Mouse (Mus musculus): ENCODE results near the gene Mcm2.
A peak's percentile ranks its signal among the peaks of the same experiment; 100 is the strongest.

Mcm2 gene

DNA sequence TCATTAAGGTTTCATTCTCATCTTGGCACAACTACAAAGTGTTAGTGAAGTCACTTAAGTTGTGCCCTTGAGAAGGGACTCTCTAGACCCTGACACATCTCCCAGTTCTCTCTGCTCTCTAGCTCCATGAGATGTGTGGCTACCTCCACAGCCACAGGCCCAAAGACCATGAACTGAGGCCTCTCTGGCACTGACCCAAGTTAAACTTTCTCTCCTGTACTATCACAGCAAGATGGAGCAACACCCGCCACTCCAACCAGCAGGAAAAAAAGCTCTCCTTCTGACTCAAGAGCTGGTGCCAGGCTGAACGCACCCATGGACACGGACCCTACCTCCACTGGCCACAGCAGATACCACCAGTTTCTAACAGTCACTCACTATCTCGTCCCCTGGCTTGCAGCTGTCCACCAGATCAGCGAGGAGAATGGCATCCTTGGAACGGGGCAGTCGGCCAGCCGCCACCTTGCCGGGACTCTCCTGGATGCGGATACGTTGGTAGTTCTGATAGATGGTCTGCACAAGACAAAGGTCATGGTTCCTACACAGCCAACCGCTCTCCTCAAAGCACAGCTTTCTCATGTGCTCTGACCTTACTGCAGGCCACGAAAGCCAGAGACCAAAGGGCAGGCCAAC is 9.1 kb downstream of the Mcm2 start:
- DNase-seq (ENCODE audit: low spot score in 2 of 2) = no peak

DNA sequence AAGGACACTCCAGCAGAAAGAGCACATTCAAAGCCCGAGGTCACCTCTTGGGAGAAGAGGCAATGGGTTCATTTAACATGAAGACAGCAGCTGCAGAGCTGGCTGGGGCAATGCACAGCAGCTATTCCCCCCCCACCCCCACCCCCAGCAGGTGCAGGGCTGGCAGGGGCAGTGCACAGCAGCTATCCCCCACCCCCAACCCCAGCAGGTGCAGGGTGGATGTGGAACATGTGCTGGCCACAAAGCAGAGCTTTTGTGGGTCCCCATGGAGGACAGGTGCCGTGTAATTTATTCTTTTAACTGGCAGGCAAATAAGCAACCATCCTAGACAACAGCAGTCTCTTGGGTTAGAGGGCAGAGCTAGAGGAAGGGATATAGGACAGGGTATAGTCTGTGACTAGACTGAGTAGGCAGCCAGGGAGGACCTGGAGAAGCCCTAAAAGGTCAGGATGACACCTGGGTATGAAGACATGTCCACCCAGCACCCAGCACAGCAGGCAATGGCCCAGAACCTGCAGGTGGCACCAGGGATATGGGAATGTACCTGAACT is 12.1 kb downstream of the Mcm2 start:
- no peak for DNase-seq (ENCODE audit: low spot score in 2 of 2)

DNA sequence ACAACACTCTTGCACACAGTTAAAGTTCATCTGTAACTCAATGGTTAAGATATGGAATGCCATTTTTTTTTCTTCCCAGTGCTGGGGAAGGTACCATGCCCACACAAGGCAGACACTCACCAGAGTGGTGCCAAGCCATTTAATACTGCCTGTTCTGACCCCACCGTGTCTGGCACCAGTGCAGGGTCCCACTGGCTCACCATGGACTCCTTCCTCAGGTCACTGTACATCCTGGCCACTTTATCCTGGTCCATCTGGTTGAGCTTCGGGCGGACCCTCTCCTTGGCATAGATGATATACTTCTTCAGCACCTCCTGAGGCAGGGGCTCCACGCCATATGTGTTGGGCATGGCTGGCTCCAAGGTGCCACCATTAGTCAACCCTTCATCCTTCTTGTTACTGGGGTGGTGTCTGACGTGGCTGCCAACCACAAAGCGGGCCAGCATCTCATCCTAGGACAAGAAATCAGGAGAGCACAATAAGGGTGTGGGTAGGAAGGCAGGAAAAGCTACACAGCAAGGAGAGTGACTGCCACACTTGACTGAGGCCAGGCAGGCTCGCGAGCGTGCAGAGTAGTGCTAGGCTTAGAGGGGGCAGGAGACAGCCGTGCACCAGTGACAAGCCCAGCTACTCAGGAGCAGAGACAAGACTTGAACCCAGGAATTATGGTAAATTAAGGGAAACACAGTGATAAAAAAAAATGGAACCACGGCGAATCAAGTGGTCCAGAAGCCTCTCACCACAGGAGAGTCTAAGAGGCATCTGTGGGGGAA is 12.8 kb downstream of the Mcm2 start:
- no peak for DNase-seq (ENCODE audit: low spot score in 2 of 2)

DNA sequence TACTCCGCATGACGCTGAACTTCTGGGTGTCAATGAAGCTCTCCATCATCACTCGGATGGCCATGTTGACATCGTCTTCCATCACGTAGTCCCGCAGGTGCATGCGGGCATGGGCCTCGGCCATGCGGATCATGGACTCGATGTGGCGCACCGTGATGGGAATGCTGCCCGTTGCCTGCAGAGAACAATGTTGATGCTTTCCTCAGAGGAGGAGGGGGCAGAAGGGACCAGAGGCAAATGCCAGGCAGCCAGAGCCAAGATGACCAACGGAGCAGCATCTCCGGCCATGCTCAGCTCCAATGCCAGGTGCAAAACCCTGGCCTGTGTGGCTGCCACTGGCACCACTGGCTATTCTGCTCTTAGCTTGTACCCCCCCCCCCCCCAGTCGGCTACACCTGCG is 13.9 kb downstream of the Mcm2 start:
- DNase-seq (ENCODE audit: low spot score in 2 of 2) = no peak

DNA sequence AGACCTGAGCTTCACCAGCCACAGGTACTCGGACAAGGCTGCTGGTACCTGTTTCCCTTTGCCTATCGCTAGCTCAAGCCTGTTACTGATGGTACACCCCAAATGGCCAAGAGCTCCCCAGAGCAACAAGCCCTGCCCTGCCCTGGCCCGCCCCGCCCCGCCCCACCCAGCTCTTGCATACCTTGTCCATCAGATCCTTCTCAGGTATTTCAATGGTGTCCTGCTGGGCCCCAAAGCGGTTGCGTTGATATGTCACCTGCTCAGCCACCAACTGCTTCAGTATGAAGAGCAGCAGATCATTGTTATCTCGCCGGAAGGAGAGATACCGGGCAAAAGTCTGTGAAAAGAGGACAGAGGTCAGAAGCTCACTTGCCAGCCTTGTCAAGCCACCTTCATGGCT is 14.4 kb downstream of the Mcm2 start:
- DNase-seq (ENCODE audit: low spot score in 2 of 2) = no peak

DNA sequence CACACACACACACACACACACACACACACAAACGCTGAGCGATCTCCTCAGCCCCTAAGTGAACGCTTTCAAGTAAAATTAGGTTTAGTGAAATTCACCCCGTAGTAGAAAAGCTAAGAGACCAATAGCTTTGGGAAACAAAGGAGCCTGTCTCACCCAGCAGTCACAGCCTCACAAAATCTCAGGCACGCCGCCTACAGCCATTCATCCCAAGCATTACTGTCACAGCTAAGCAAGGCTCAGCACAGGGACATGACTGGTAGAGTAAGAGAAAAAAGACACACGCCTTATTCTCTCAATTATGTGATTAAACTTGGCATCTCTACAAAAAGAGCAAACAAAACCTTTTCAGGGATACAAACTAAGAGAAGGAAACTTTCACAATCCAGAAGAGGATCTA is 17.2 kb downstream of the Mcm2 start:
- DNase-seq (ENCODE audit: low spot score in 2 of 2) = no peak

DNA sequence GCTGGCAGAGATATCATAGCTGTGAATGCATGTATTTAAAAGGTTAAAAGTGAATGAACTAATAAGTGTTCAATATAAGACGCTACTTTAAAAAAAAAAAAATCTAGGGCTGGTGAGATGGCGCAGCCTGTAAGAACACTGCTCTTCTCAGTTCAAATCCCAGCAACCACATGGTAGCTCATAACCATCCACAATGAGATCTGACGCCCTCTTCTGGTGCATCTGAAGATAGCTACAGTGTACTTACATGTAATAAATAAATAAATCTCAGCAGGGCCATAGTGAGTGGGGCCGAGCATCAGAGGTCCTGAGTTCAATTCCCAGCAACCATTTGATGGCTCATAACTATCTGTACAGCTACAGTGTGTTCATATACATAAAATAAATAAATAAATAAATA is 19.1 kb downstream of the Mcm2 start:
- DNase-seq (ENCODE audit: low spot score in 2 of 2) = no peak

DNA sequence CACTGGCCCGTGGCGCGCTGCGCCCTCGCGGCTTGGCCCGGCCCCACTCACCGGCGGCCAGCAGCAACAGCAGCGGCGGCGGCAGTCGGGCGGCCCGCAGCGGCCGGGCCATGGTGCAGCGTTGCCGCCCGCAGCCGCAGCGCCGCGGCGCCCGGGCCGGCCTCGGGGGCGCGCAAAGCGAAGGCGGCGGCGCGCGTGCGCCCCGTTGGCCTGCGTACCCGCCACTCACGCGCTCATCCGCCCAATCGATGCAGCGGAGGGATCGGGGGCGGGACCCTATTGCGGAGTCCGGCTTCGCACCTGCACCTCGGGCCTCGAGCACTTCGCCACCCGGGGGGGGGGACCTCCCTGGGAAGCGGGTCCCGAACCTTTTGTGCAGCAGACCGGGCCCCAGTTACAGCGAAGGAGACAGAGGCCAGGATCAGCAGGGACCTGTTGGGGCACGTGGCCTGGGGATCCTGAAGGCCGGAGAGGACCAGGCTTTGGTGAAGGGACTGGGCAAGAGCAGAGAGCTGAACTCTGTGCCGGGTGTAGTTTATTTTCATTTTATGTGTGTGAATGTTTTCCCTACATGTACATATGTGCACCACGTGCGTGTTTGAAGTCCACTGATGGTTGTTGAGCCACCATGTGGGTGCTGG is 23.6 kb downstream of the Mcm2 start, which contains the start of gene Podxl2:
Podxl2 (minus strand) TSS at position 177 of the 641 bp plus-strand sequence.
- peak; percentile 42 to 61 for DNase-seq (ENCODE audit: low spot score in 2 of 2)

DNA sequence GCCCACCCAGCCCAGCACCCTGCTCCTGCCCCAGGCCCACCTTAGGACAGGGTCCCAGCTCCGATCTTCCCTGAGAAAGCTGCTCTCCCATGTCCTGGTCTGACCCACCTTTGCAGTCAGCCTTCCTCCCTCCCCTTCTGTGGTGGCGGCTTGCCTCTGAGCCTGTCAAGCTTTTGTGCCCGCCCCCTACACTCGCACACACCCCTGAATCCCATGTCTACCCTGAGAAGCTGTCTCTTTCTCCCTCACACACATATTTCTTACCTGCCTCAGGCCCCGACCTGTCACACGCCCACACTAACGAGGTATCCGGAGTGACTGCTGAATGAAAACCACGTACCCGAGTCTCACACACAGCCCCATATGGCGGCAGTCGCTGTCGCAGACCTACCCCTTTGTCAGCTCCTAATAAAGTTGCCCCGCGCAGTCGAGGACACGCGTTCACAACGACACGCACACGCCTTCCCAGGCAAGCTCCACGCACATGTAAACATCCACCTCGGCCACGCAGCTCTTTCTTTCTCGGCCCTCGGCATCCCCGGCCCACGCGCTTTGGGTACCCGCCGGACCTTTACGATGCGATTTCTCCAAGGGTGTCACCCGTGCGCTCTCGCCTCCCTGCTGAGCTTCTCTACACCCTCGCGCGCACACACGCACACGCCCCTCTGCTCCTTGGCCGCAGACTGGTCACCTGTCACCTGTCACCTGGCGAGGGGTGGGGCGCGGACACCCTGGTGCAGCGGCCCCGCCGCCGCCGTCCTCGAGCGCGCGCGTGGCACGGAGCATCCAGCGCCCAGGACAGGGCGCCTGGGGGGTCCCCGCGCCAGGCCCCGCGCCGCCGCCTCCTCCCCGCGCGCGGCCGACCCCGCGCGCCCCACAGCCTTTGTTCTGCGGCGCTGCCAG is 24.4 kb downstream of the Mcm2 start:
- no peak for DNase-seq (ENCODE audit: low spot score in 2 of 2)

DNA sequence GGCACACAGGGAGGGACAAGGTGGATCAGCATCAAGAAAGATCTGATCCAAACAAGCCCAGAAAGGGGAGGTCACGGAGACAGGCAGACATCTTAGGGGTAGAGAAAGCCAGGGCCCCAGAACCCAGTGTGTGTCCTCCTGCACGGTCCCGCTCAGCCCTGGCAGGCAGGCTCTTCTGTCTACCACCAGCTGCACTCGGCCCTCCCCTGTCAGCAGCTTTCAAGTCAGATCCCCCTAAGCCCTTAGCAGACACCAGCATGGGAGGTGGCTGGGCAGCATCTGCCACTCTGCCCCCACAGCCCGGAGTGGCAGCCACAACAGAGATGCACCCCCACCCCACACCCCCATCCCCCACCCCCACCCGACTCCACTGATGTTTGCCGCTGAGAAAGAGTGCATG is 25.8 kb downstream of the Mcm2 start:
- DNase-seq (ENCODE audit: low spot score in 2 of 2) = no peak

DNA sequence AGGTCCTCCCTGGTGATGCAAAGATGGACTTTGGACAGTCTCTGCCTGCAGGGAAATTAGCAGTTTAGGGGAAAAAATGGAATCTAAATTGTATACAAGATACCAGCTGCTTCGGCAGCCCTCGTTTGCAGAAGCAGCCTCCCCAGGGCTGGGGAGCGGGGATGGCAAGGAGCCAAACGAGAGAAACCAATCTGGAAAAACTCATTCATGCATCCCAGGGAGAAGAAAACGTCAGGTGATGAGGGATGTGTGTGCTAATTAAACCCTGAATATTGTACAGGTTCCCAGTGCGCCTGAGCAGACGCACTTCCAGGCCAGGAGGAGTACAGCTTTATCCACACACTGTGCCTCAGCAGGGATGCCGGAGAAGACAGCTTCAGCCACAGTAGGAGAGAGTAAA is 27.0 kb downstream of the Mcm2 start:
- DNase-seq (ENCODE audit: low spot score in 2 of 2) = no peak

DNA sequence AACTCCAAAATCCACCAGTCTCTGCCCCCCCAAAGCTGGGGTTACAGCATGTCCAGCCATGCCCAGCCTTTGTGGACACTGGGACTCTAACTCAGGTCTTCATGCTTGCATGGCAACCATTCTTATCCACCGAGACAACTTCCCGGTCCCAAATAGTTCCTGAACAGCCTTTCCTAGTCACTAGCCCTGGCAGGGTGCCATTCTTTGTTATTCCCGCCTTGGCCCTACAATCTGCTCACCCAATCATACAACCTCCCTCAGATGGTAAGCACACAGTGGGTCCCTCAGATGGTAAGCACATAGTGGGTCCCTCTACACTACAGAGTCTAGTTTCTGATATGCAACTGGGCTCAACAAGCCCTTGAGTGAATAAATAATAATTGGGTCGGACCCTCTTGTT is 28.0 kb downstream of the Mcm2 start:
- DNase-seq (ENCODE audit: low spot score in 2 of 2) = no peak

DNA sequence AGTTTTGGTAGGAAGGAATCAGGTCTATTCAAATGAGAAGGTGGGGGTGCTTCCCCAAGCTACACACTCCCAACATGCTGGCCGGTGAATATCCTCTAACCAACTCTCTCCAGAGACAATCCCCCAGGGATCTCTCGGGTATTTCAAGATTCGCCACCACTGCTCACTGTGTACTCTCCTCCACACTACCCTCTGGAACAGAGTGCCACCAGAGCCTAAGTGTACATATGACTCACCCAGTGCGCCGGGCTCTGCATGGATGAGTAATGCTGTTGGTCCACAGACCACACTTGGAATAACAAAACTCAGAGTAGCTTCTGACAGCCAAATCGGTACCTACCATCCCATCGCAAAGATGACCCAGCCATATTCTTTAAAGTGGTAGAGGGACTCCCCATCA is 29.1 kb downstream of the Mcm2 start:
- peak in 1 of 2 experiments; percentile 32 for DNase-seq (ENCODE audit: low spot score in 2 of 2)

DNA sequence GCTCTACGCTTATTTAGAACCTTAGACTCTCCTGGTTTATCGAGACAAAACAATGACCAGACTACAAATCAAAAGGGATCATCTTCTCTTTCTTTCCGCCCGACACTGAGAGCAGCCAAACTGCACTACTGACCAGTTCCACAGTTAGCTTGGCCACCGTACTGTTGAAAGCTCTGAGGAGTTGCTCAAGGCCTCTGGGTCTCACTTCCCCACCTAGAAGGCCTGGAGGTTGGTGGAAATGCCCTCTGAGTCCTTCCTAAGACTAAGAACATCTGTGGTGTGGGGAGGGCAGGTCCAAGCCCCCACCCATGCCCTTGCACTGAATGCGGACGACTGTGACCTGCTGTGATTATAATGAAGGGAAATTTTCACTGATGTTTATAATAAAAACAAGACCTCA is 32.9 kb downstream of the Mcm2 start:
- DNase-seq (ENCODE audit: low spot score in 2 of 2) = no peak

DNA sequence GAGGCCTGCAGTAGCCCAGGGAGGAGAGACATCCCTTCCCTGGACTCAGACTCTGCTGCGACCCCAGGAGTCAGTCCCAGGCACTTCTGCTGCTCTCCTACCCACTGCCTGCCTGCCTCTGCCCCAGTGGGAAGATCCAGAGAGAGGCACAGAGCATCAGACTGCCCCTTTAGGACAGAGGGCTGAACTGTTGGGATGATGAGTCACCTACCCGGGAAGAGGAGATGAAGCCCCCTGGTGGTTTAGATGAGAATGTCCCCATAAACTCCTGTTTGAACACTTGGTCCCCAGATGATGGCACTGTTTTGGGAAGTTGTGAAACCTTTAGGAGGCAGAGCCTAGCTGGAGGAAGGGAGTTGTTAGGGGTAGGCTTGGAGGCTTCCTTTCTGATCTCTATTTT is 37.7 kb downstream of the Mcm2 start:
- DNase-seq (ENCODE audit: low spot score in 2 of 2) = no peak

DNA sequence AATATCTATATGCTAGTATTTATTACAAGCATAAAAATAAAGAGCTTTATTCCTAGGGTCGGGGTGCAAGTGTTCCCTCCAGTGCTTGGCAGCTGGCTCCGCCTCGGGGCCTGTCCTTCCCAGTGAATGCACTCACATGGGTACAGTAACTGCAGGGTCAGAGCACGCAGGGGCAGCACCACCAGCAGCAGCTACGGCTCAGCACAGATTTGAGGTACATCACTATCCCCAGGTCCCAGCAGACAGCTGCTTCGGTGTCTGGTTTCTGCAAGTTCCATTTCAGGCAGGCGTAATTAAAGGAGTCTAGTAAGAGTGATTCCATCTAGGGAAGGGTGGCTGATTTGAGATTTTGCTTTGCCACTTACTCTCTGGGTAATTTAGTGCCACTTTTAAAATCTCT is 40.2 kb downstream of the Mcm2 start:
- DNase-seq (ENCODE audit: low spot score in 2 of 2) = no peak

DNA sequence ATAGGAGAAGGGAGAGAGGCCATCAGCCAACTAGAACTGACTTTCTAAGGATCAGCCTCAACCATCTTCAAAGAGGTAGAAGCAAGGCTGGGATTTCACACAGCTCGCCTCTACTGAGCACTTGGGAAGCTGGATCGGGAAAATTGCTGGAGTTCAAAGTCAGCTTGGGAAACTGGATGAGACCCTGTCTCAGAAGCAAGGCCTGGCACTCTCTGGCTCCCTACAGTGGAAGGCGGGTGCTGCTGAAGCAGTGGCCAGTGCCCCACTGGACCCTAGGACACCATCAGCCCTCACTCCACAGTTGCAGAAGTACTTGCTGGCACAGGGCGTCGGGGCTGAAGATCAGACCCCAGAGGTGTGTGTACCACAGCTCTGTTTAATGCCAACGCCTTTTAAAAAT is 40.8 kb downstream of the Mcm2 start:
- DNase-seq (ENCODE audit: low spot score in 2 of 2) = no peak

DNA sequence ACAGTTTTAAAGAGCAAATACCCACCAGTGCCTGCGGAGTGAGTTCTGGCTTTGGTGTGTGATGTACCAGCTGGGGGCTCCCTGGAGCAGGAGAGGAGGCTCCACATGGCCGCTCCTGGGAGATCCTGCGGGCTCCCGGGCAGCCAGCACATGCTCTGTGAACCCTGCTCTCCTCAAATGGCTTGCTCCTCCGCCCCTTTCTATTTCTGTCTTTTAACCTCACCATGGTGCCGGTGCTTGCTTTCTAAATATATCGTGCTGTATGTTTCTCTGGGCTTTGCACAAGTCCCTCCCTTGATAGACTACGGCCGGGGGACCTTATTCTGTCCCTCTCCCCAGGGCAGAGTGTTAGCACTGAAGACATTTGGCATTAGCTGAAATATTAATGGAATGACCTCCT is 41.3 kb downstream of the Mcm2 start:
- DNase-seq (ENCODE audit: low spot score in 2 of 2) = no peak

DNA sequence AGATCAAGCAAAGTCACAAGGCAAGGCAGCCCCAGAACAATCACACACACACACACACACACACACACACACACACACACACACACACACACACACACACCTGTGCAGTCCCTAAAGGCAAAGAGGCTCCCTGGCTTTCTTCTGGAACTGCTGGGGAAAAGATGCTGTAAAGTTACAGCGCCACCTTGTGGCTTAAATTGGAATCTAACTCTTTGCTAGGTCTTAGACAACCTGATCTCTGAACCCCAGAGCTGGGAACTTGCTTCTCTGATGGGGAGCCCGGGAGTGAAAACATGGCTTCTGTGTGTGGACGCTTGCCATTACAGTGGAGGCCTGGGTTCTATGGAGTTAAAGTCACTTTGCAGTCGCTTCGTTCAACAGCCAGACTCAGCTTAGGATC is 42.9 kb downstream of the Mcm2 start:
- DNase-seq (ENCODE audit: low spot score in 2 of 2) = peak in 1 of 2 experiments; percentile 39

DNA sequence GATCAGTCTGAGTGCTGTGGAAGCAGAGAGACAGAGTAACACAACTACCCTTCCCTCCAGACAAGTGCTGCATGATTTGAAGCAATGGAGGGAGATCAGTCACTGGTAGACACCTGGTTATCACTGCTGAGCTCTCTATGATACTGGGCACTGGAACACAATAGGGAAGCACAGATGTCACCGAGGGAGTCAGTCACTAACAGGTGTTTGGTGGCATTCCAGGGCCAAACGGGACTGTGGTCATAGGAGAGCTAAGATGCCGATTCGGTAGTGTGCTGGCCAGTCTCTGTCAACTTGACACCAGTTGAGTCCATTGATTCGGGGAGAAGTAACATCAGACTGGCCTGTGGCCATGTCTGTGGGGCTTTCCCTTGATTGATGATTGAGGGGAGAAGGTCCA is 44.1 kb downstream of the Mcm2 start:
- DNase-seq (ENCODE audit: low spot score in 2 of 2) = no peak

DNA sequence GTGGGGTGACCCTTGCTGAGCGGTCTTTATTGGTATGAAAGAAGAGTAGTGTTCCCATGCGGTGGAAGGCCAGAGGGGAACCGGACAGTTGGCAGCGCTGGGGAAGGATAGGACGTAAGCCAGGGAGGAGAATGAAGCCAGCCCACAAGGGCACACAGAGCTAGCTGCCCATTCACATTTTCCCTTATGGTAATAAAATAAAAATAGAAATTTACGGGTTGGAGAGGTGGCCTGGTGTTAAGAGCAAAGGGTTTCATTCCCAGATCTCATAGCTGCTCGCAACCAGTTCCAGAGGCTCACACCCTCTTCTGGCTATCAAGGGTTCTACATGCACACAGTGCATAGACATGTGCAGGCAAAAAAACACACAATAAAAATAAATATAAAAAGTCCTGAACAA is 48.5 kb downstream of the Mcm2 start:
- DNase-seq (ENCODE audit: low spot score in 2 of 2) = no peak

DNA sequence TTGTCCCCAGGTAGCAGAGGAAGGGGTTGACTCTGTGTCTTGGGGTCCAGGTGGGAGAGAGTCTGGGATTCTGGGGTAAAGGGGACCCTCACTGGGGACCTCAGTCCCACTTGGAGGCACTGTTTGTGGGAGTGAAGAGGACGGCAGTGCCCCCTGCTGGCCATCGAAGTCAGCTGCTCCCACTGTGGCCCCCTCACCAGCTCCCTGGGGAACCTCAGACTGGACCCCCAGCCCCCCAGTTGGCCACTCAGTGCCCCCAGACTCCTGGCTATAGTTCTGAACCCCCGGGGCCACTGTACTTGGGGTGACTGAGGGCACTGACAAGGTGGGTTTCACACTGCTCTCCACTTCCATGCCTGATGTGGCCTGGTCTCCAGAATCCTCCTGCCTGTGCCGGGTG is 49.3 kb downstream of the Mcm2 start:
- no peak for DNase-seq (ENCODE audit: low spot score in 2 of 2)
